In the genomic region with DNA sequence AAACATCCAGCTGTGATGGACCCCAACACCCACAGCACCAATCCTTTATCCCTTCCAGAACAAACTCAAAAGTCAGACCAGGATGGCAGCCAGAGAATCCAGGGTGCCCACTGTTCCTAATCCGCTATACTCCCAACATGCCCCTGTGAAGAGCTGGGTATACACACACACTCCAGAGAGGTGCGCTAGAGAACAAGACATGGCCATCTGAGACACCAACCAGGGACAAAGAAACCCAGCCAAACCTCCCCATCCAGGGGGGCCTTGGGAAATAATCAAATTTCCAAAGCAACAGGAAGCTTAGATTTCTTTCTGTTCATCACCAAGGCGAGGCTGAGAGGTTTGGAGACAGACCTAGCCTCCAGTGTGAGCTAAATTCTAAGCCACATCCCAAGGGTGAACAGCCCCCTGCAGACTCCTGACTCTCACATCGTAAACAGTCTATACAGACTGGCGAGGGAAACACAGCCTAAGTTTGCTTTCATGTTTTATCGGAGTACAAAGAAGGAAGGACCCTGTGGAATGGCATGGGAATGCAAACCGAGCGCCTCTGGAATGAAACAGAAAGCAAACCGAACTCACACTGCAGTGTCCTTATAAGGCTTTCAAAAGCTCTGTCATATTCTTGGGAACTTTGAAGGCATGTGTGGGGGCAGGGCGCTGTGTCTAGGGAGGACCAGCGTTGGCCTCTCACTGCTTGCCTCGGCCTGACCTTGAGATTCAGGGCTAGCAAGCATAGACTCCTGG, we compare ENCODE assay signal across 8 mouse cellular contexts.
A peak's percentile ranks its signal among the peaks of the same experiment; 100 is the strongest.
DNase-seq lines count a peak whose midpoint lies in the region; TF ChIP-seq lines count a peak whose summit lies in the region.

No protein-coding gene starts in this region.

- no peak overlapping the region for H3K27ac ChIP-seq in cerebellum, adult 2 months (ENCODE audit: insufficient read depth, low read length)

- H3K27me3 ChIP-seq in cerebellum, adult 2 months (ENCODE audit: control insufficient read depth, insufficient read depth, low read length), result no peaks in the 10 kb centered on the region

- peaks cover 3% of the 10 kb centered on the region; the same call in 1 of the 2 replicates for H3K4me1 ChIP-seq in cerebellum, adult 2 months (ENCODE audit: control insufficient read depth, insufficient read depth, low read length)

- WGBS in cerebellum, adult 2 months, result 65% methylated on average over 12 of the region's 12 CpGs

- TF ChIP-seq CTCF in cerebellum, adult 2 months (IDR thresholded peaks at IDR 0.05; ENCODE audit: borderline replicate concordance, insufficient read depth, low read depth, low read length), result no peak

- TF ChIP-seq POLR2A in cerebellum, adult 2 months (IDR thresholded peaks at IDR 0.05; ENCODE audit: borderline replicate concordance, insufficient read depth, low read length), result no peak

- no peak overlapping the region for H3K4me3 ChIP-seq in cerebellum, adult 2 months (replicated peaks; ENCODE audit: insufficient read depth, low read depth, low read length)

- DNase-seq in ovary, adult 18-20 months (ENCODE audit: low spot score), result peak; percentile 13
- DNase-seq in ovary, postnatal 10 days (ENCODE audit: low spot score), result no peak
- peak; percentile 96 for DNase-seq in heart, adult 11 months
- peak; percentile 23 for DNase-seq in kidney, adult 18-20 months
- peak; percentile 80 for DNase-seq in lung, postnatal 10 days
- DNase-seq in cerebellum, adult 2 months, result no peak
- no peak for DNase-seq in frontal cortex, postnatal 10 days (ENCODE audit: low spot score in 2 of 2)
- DNase-seq in natural killer cell, adult 2 months (ENCODE audit: low spot score in 2 of 2), result no peak

Comparison
In these comparisons a context has a peak if more than half of its experiments do, and no peak if none do; other contexts are left out.
1. DNase-seq: peak in ovary, adult 18-20 months (single experiment), heart, adult 11 months (single experiment), kidney, adult 18-20 months (single experiment) and lung, postnatal 10 days (single experiment); none in ovary, postnatal 10 days (single experiment), cerebellum, adult 2 months (0 of 2), frontal cortex, postnatal 10 days (0 of 2) and natural killer cell, adult 2 months (0 of 2).